Mouse (Mus musculus): Measurements from ENCODE around the gene Exoc4. TPM values are rescaled to one million over a fixed set of nuclear protein-coding genes. Genes with fewer than 3 reads are reported as not detected.

Gene Exoc4
- 1.2 and 1.8 TPM in 2 replicates for polyA plus RNA-seq (2012; rRNA removed)

GRCm38 (mm10) chr6:33248894-33249758, at the start of gene Exoc4:
Gene Exoc4 (plus strand): TSS chr6:33249085.

Other genes starting within 250 kb of the Exoc4 start
- gene Chchd3, start 188.8 kb upstream of the Exoc4 start, polyA plus RNA-seq (2012; rRNA removed): 58.8 and 60.1 TPM in 2 replicates